Mouse (Mus musculus): ENCODE results near the gene Acbd3. TPM values are rescaled to one million over a fixed set of nuclear protein-coding genes. Genes with fewer than 3 reads are reported as not detected.
A peak's percentile ranks its signal among the peaks of the same experiment; 100 is the strongest.

Gene Acbd3
- polyA plus RNA-seq, 1 experiment = 14.8 TPM

- over 99% methylated on average over 3 of the region's 3 CpGs for WGBS
- Histone ChIP-seq H3K4me3 (ENCODE audit: control insufficient read depth, insufficient read depth, low read length) (no peak overlapping the region), H3K4me1 (replicated peaks; ENCODE audit: control insufficient read depth, insufficient read depth, low read length) (peaks cover 44% of the 10 kb centered on the region), H3K27me3 (ENCODE audit: control insufficient read depth, insufficient read depth, low read length) (no peaks in the 10 kb centered on the region), H3K36me3 (ENCODE audit: control insufficient read depth, insufficient read depth, low read length) (no peaks in the 10 kb centered on the region), H3K27ac (ENCODE audit: control insufficient read depth, insufficient read depth, low read length) (no peak overlapping the region)
- no peak for DNase-seq
- no peak for TF ChIP-seq POLR2A (IDR thresholded peaks at IDR 0.05; ENCODE audit: control insufficient read depth, extremely low read depth, insufficient read depth, low read length, poor library complexity)
- no peak for TF ChIP-seq CTCF (IDR thresholded peaks at IDR 0.05; ENCODE audit: borderline replicate concordance, control insufficient read depth, extremely low read depth, insufficient read depth, low read length, poor library complexity)
Observed at GRCm38 (mm10) chr1:180772291-180772690, 46.4 kb downstream of the Acbd3 start.

GRCm38 (mm10) chr1:180774664-180775063 is 48.8 kb downstream of the Acbd3 start:
- WGBS = 73% methylated on average over 3 of the region's 3 CpGs

GRCm38 (mm10) chr1:180775317-180775716 is 49.5 kb downstream of the Acbd3 start:
- TF ChIP-seq CTCF (IDR thresholded peaks at IDR 0.05; ENCODE audit: borderline replicate concordance, control insufficient read depth, extremely low read depth, insufficient read depth, low read length, poor library complexity) (no peak), POLR2A (IDR thresholded peaks at IDR 0.05; ENCODE audit: control insufficient read depth, extremely low read depth, insufficient read depth, low read length, poor library complexity) (no peak)
- Histone ChIP-seq H3K4me1 (replicated peaks; ENCODE audit: control insufficient read depth, insufficient read depth, low read length) (peaks cover 37% of the 10 kb centered on the region), H3K27me3 (ENCODE audit: control insufficient read depth, insufficient read depth, low read length) (no peaks in the 10 kb centered on the region), H3K36me3 (ENCODE audit: control insufficient read depth, insufficient read depth, low read length) (no peaks in the 10 kb centered on the region), H3K27ac (ENCODE audit: control insufficient read depth, insufficient read depth, low read length) (no peak overlapping the region), H3K4me3 (ENCODE audit: control insufficient read depth, insufficient read depth, low read length) (no peak overlapping the region)
- 17% methylated on average over 10 of the region's 10 CpGs for WGBS
- peak; percentile 38 for DNase-seq

More at GRCm38 (mm10) chr1:180774664-180775063, 48.8 kb downstream of the Acbd3 start:
- Histone ChIP-seq H3K4me1 (replicated peaks; ENCODE audit: control insufficient read depth, insufficient read depth, low read length) (peaks cover 37% of the 10 kb centered on the region), H3K27ac (ENCODE audit: control insufficient read depth, insufficient read depth, low read length) (no peak overlapping the region), H3K4me3 (ENCODE audit: control insufficient read depth, insufficient read depth, low read length) (no peak overlapping the region), H3K36me3 (ENCODE audit: control insufficient read depth, insufficient read depth, low read length) (no peaks in the 10 kb centered on the region), H3K27me3 (ENCODE audit: control insufficient read depth, insufficient read depth, low read length) (no peaks in the 10 kb centered on the region)
- no peak for DNase-seq
- peak; percentile 63; the same call in 1 of the 2 replicates for TF ChIP-seq CTCF (IDR thresholded peaks at IDR 0.05; ENCODE audit: borderline replicate concordance, control insufficient read depth, extremely low read depth, insufficient read depth, low read length, poor library complexity)
- TF ChIP-seq POLR2A (IDR thresholded peaks at IDR 0.05; ENCODE audit: control insufficient read depth, extremely low read depth, insufficient read depth, low read length, poor library complexity) = no peak

GRCm38 (mm10) chr1:180775849-180776493 is 50.1 kb downstream of the Acbd3 start:
- peaks cover 36% of the 10 kb centered on the region for H3K4me1 ChIP-seq (replicated peaks; ENCODE audit: control insufficient read depth, insufficient read depth, low read length)
- TF ChIP-seq CTCF (IDR thresholded peaks at IDR 0.05; ENCODE audit: borderline replicate concordance, control insufficient read depth, extremely low read depth, insufficient read depth, low read length, poor library complexity) (no peak), POLR2A (IDR thresholded peaks at IDR 0.05; ENCODE audit: control insufficient read depth, extremely low read depth, insufficient read depth, low read length, poor library complexity) (no peak)
- H3K27ac ChIP-seq (ENCODE audit: control insufficient read depth, insufficient read depth, low read length) = peak overlapping the region; percentile 17; the same call in 1 of the 2 replicates
- WGBS = 77% methylated on average over 6 of the region's 6 CpGs
- H3K36me3 ChIP-seq (ENCODE audit: control insufficient read depth, insufficient read depth, low read length) = no peaks in the 10 kb centered on the region
- DNase-seq = no peak
- H3K27me3 ChIP-seq (ENCODE audit: control insufficient read depth, insufficient read depth, low read length) = no peaks in the 10 kb centered on the region
- no peak overlapping the region for H3K4me3 ChIP-seq (ENCODE audit: control insufficient read depth, insufficient read depth, low read length)

- Histone ChIP-seq H3K4me1 (replicated peaks; ENCODE audit: control insufficient read depth, insufficient read depth, low read length) (peaks cover 30% of the 10 kb centered on the region), H3K27me3 (ENCODE audit: control insufficient read depth, insufficient read depth, low read length) (no peaks in the 10 kb centered on the region), H3K36me3 (ENCODE audit: control insufficient read depth, insufficient read depth, low read length) (no peaks in the 10 kb centered on the region), H3K4me3 (ENCODE audit: control insufficient read depth, insufficient read depth, low read length) (no peak overlapping the region), H3K27ac (ENCODE audit: control insufficient read depth, insufficient read depth, low read length) (peak overlapping the region; percentile 17; the same call in 1 of the 2 replicates)
- TF ChIP-seq CTCF (IDR thresholded peaks at IDR 0.05; ENCODE audit: borderline replicate concordance, control insufficient read depth, extremely low read depth, insufficient read depth, low read length, poor library complexity) = no peak
- TF ChIP-seq POLR2A (IDR thresholded peaks at IDR 0.05; ENCODE audit: control insufficient read depth, extremely low read depth, insufficient read depth, low read length, poor library complexity) = no peak
- WGBS = 83% methylated on average over 6 of the region's 6 CpGs
- no peak for DNase-seq
Observed at GRCm38 (mm10) chr1:180776494-180776893, 50.7 kb downstream of the Acbd3 start.

- 2% methylated on average over 10 of the region's 10 CpGs for WGBS
- Histone ChIP-seq H3K4me1 (replicated peaks; ENCODE audit: control insufficient read depth, insufficient read depth, low read length) (peaks cover 26% of the 10 kb centered on the region), H3K27me3 (ENCODE audit: control insufficient read depth, insufficient read depth, low read length) (no peaks in the 10 kb centered on the region), H3K4me3 (ENCODE audit: control insufficient read depth, insufficient read depth, low read length) (peak overlapping the region; percentile 65), H3K27ac (ENCODE audit: control insufficient read depth, insufficient read depth, low read length) (peak overlapping the region; percentile 43; the same call in 1 of the 2 replicates), H3K36me3 (ENCODE audit: control insufficient read depth, insufficient read depth, low read length) (no peaks in the 10 kb centered on the region)
- TF ChIP-seq POLR2A (IDR thresholded peaks at IDR 0.05; ENCODE audit: control insufficient read depth, extremely low read depth, insufficient read depth, low read length, poor library complexity) (0 out of 2 replicates have a peak, but pooled peaks have one; percentile 27), CTCF (IDR thresholded peaks at IDR 0.05; ENCODE audit: borderline replicate concordance, control insufficient read depth, extremely low read depth, insufficient read depth, low read length, poor library complexity) (no peak)
- DNase-seq = no peak
Observed at GRCm38 (mm10) chr1:180777289-180777659, 51.4 kb downstream of the Acbd3 start.

All from thymus, adult 2 months (tissue).